Mouse (Mus musculus): ENCODE results near the gene Fam3c. TPM values are rescaled to one million over a fixed set of nuclear protein-coding genes. Genes with fewer than 3 reads are reported as not detected.

The Fam3c gene
- polyA plus RNA-seq, 1 experiment from 2014 or later, result 59.9 TPM

DNA sequence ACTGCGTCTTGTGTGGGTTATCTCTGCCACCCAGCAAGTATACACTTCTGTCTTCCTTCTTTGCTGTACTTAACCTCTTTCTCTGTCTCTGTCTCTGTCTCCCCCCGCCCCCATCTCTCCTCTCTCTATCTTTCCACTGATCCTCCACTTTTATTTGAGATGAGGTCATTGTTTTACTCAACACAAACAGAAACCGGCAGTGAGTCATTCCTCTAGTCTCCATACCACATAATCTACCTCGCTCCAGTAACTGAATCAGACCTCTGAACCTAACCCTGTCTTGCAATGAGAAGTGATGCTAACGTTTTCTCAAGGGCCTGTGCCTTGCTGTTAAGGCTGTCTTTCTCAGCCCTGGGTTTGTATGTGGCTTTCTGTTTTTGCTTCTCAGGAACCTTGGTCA, 22.4 kb upstream of the Fam3c start:
- Histone ChIP-seq H3K36me3 (ENCODE audit: control insufficient read depth, insufficient read depth) (no peaks in the 10 kb centered on the region), H3K4me3 (ENCODE audit: low read depth, low read length) (no peak overlapping the region), H3K4me1 (replicated peaks; ENCODE audit: control insufficient read depth, insufficient read depth, low read length) (no peaks in the 10 kb centered on the region), H3K27me3 (replicated peaks; ENCODE audit: control insufficient read depth, insufficient read depth, low read length) (no peaks in the 10 kb centered on the region), H3K4me2 (replicated peaks; ENCODE audit: low read depth) (no peak overlapping the region), H3K9ac (ENCODE audit: low read depth, low read length) (no peak overlapping the region), H3K27ac (ENCODE audit: low read depth, low read length) (no peak overlapping the region), H3K9me3 (ENCODE audit: control insufficient read depth) (no peaks in the 10 kb centered on the region)
- 24% methylated on average over 5 of the region's 5 CpGs for WGBS
- ATAC-seq, result peak; percentile 45; the same call in 1 of the 2 replicates
- TF ChIP-seq CTCF (IDR thresholded peaks at IDR 0.05; ENCODE audit: low read depth), result no peak

GRCm38 (mm10) chr6:22374791-22375190, 18.7 kb upstream of the Fam3c start:
- no peak overlapping the region for H3K4me2 ChIP-seq (replicated peaks; ENCODE audit: low read depth)
- H3K4me1 ChIP-seq (replicated peaks; ENCODE audit: control insufficient read depth, insufficient read depth, low read length), result no peaks in the 10 kb centered on the region
- 85% methylated on average over 3 of the region's 3 CpGs for WGBS
- no peak for TF ChIP-seq CTCF (IDR thresholded peaks at IDR 0.05; ENCODE audit: low read depth)
- no peaks in the 10 kb centered on the region for H3K9me3 ChIP-seq (ENCODE audit: control insufficient read depth)
- H3K36me3 ChIP-seq (ENCODE audit: control insufficient read depth, insufficient read depth), result no peaks in the 10 kb centered on the region
- no peak for ATAC-seq
- no peak overlapping the region for H3K27ac ChIP-seq (ENCODE audit: low read depth, low read length)
- H3K4me3 ChIP-seq (ENCODE audit: low read depth, low read length), result no peak overlapping the region
- no peaks in the 10 kb centered on the region for H3K27me3 ChIP-seq (replicated peaks; ENCODE audit: control insufficient read depth, insufficient read depth, low read length)
- no peak overlapping the region for H3K9ac ChIP-seq (ENCODE audit: low read depth, low read length)

DNA sequence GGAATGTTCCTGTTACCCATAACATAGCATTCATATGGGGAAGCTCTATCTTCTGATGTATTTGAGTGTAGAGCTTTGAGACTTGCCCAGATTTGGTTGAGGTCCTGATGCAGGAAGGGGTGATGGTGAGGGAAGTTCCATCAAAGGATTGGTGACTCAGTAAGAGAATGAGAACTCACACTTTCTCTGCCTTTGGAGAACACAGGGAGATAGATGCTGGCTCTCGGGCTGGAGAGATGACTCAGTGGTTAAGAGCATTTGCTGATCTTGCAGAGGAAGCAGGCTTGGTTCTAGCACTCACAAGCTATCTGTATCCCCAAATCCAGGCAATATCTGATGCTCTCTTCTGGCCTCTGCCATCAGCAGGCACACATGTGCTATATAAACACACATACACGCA, 17.4 kb upstream of the Fam3c start:
- Histone ChIP-seq H3K9ac (ENCODE audit: low read depth, low read length) (no peak overlapping the region), H3K4me1 (replicated peaks; ENCODE audit: control insufficient read depth, insufficient read depth, low read length) (no peaks in the 10 kb centered on the region), H3K9me3 (ENCODE audit: control insufficient read depth) (no peaks in the 10 kb centered on the region), H3K27me3 (replicated peaks; ENCODE audit: control insufficient read depth, insufficient read depth, low read length) (no peaks in the 10 kb centered on the region), H3K27ac (ENCODE audit: low read depth, low read length) (no peak overlapping the region), H3K4me3 (ENCODE audit: low read depth, low read length) (no peak overlapping the region), H3K4me2 (replicated peaks; ENCODE audit: low read depth) (no peak overlapping the region), H3K36me3 (ENCODE audit: control insufficient read depth, insufficient read depth) (no peaks in the 10 kb centered on the region)
- no peak for TF ChIP-seq CTCF (IDR thresholded peaks at IDR 0.05; ENCODE audit: low read depth)
- no peak for ATAC-seq
- WGBS, result 80% methylated on average over 2 of the region's 2 CpGs

DNA sequence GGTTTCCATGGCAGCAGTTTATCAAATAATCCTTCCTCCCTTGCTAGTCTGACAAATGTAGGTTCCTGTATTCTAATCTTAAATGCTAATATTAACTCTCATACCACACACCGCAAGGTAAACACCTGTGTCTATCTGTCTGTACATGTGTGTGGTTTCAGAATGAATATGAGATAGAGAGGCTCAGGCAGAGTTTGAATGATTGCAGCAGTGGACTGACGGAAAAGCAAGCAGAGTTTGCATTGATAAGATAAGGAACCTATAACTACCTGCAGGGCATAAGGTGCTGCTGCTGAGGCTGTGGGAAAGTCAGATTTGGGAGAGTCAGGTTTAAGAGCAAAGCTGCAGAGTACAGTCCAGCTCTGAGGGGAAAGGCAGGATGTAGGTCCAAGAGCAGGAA, 10.9 kb upstream of the Fam3c start:
- H3K9me3 ChIP-seq (ENCODE audit: control insufficient read depth), result no peaks in the 10 kb centered on the region
- no peak for ATAC-seq
- no peak for TF ChIP-seq CTCF (IDR thresholded peaks at IDR 0.05; ENCODE audit: low read depth)
- H3K27ac ChIP-seq (ENCODE audit: low read depth, low read length), result no peak overlapping the region
- no peak overlapping the region for H3K9ac ChIP-seq (ENCODE audit: low read depth, low read length)
- H3K36me3 ChIP-seq (ENCODE audit: control insufficient read depth, insufficient read depth), result no peaks in the 10 kb centered on the region
- H3K4me3 ChIP-seq (ENCODE audit: low read depth, low read length), result no peak overlapping the region
- H3K27me3 ChIP-seq (replicated peaks; ENCODE audit: control insufficient read depth, insufficient read depth, low read length), result no peaks in the 10 kb centered on the region
- no peak overlapping the region for H3K4me2 ChIP-seq (replicated peaks; ENCODE audit: low read depth)
- WGBS, result 40% methylated on average over 2 of the region's 2 CpGs
- no peaks in the 10 kb centered on the region for H3K4me1 ChIP-seq (replicated peaks; ENCODE audit: control insufficient read depth, insufficient read depth, low read length)

DNA sequence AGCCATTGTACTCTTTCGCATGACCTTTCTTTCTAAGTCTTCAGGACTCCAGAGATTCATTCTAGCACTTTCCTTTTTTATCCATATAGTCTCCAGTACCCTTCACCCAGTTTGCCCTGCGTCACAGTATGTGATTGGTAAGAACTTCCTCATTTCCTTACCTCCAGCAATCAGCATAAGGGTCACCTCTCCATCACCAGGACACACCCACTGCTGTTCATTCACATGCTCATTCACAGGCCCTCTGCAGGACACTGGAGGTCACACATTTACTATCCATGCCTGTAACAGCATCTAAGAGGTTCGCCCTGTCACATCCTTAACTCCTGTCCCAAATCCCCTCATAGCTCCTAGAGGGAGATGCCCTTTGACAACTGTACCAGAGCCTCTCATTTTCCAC, 7.5 kb upstream of the Fam3c start:
- H3K4me1 ChIP-seq (replicated peaks; ENCODE audit: control insufficient read depth, insufficient read depth, low read length), result no peaks in the 10 kb centered on the region
- H3K27me3 ChIP-seq (replicated peaks; ENCODE audit: control insufficient read depth, insufficient read depth, low read length), result no peaks in the 10 kb centered on the region
- TF ChIP-seq CTCF (IDR thresholded peaks at IDR 0.05; ENCODE audit: low read depth), result peak; percentile 55
- H3K9me3 ChIP-seq (ENCODE audit: control insufficient read depth), result no peaks in the 10 kb centered on the region
- H3K4me2 ChIP-seq (replicated peaks; ENCODE audit: low read depth), result no peak overlapping the region
- ATAC-seq, result 0 out of 2 replicates have a peak, but pooled peaks have one; percentile 37
- no peak overlapping the region for H3K27ac ChIP-seq (ENCODE audit: low read depth, low read length)
- WGBS, result 69% methylated on average over 3 of the region's 3 CpGs
- no peak overlapping the region for H3K9ac ChIP-seq (ENCODE audit: low read depth, low read length)
- H3K4me3 ChIP-seq (ENCODE audit: low read depth, low read length), result no peak overlapping the region
- no peaks in the 10 kb centered on the region for H3K36me3 ChIP-seq (ENCODE audit: control insufficient read depth, insufficient read depth)

DNA sequence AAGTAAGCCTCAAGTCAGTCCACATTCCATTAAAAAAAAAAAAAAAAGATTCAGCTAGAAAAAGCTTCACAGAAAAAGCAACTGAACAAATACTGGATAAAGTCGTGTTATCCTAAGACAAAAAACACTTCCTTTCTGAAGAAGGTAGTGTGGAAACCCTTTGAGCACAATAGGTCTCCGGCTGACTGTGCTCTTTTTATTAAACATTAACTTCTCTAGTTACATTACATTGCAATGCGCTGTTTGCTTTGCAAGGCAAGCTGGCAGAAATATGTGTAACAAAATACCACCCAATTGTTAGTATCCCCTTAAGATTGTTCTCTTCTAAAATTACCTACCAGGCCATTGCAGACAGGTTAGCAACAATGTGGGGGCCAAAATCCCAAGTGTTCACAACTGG, 5.9 kb upstream of the Fam3c start:
- Histone ChIP-seq H3K27me3 (replicated peaks; ENCODE audit: control insufficient read depth, insufficient read depth, low read length) (no peaks in the 10 kb centered on the region), H3K4me1 (replicated peaks; ENCODE audit: control insufficient read depth, insufficient read depth, low read length) (no peaks in the 10 kb centered on the region), H3K9me3 (ENCODE audit: control insufficient read depth) (no peaks in the 10 kb centered on the region), H3K4me2 (replicated peaks; ENCODE audit: low read depth) (no peak overlapping the region), H3K27ac (ENCODE audit: low read depth, low read length) (no peak overlapping the region), H3K36me3 (ENCODE audit: control insufficient read depth, insufficient read depth) (no peaks in the 10 kb centered on the region), H3K9ac (ENCODE audit: low read depth, low read length) (no peak overlapping the region), H3K4me3 (ENCODE audit: low read depth, low read length) (no peak overlapping the region)
- ATAC-seq, result peak; percentile 42; the same call in 1 of the 2 replicates
- WGBS, result 32% methylated on average over 3 of the region's 3 CpGs
- no peak for TF ChIP-seq CTCF (IDR thresholded peaks at IDR 0.05; ENCODE audit: low read depth)

GRCm38 (mm10) chr6:22359019-22359418, 3.0 kb upstream of the Fam3c start:
- WGBS, result 46% methylated on average over 1 of the region's 1 CpGs
- Histone ChIP-seq H3K36me3 (ENCODE audit: control insufficient read depth, insufficient read depth) (no peaks in the 10 kb centered on the region), H3K4me2 (replicated peaks; ENCODE audit: low read depth) (no peak overlapping the region), H3K9me3 (ENCODE audit: control insufficient read depth) (no peaks in the 10 kb centered on the region), H3K27ac (ENCODE audit: low read depth, low read length) (no peak overlapping the region), H3K9ac (ENCODE audit: low read depth, low read length) (no peak overlapping the region), H3K27me3 (replicated peaks; ENCODE audit: control insufficient read depth, insufficient read depth, low read length) (no peaks in the 10 kb centered on the region), H3K4me1 (replicated peaks; ENCODE audit: control insufficient read depth, insufficient read depth, low read length) (no peaks in the 10 kb centered on the region), H3K4me3 (ENCODE audit: low read depth, low read length) (no peak overlapping the region)
- ATAC-seq, result no peak
- TF ChIP-seq CTCF (IDR thresholded peaks at IDR 0.05; ENCODE audit: low read depth), result no peak

Data from intestine, postnatal 0 days (tissue).